8 mouse cellular contexts compared by ENCODE assay signal in genomic region chr3:41563997-41564396, GRCm38 (mm10). TPM values are rescaled to one million over a fixed set of nuclear protein-coding genes. Genes with fewer than 3 reads are reported as not detected.
DNase-seq lines count a peak whose midpoint lies in the region; ATAC-seq and TF ChIP-seq lines count a peak whose summit lies in the region.

No protein-coding gene starts in this region.

- H3K27ac ChIP-seq in kidney, embryonic 14.5 days (ENCODE audit: low read depth, low read length): peak overlapping the region; percentile 64
- peak overlapping the region; percentile 98 for H3K27ac ChIP-seq in heart, embryonic 15.5 days
- H3K27ac ChIP-seq in liver, embryonic 16.5 days (ENCODE audit: low read length): peak overlapping the region; percentile 97
- H3K27ac ChIP-seq in stomach, embryonic 16.5 days (ENCODE audit: low read length): peak overlapping the region; percentile 96

- H3K4me1 ChIP-seq in kidney, embryonic 14.5 days (ENCODE audit: control insufficient read depth, insufficient read depth, low read length): no peaks in the 10 kb centered on the region; the same call in 1 of the 2 replicates
- peaks cover 17% of the 10 kb centered on the region for H3K4me1 ChIP-seq in heart, embryonic 15.5 days (replicated peaks)
- peaks cover 23% of the 10 kb centered on the region for H3K4me1 ChIP-seq in liver, embryonic 16.5 days (ENCODE audit: control insufficient read depth, low read depth, low read length)
- 0 out of 2 replicates have a peak, but pooled peaks cover 5% of the 10 kb centered on the region for H3K4me1 ChIP-seq in stomach, embryonic 16.5 days (ENCODE audit: control insufficient read depth, insufficient read depth, low read length)

- ATAC-seq in kidney, embryonic 14.5 days (ENCODE audit: low FRiP score, low TSS enrichment): no peak
- ATAC-seq in heart, embryonic 15.5 days (replicated peaks; ENCODE audit: insufficient number of reproducible peaks, insufficient read depth, low FRiP score, low read depth): no peak
- ATAC-seq in liver, embryonic 16.5 days (ENCODE audit: low read depth): no peak
- no peak for ATAC-seq in stomach, embryonic 16.5 days (ENCODE audit: insufficient read depth, low FRiP score)

- H3K9ac ChIP-seq in kidney, embryonic 14.5 days (ENCODE audit: low read depth, low read length): peak overlapping the region; percentile 89
- peak overlapping the region; percentile 91 for H3K9ac ChIP-seq in heart, embryonic 15.5 days
- peak overlapping the region; percentile 93 for H3K9ac ChIP-seq in liver, embryonic 16.5 days (ENCODE audit: low read depth, low read length)
- peak overlapping the region; percentile 90 for H3K9ac ChIP-seq in stomach, embryonic 16.5 days (ENCODE audit: low read length)

- no peak for TF ChIP-seq CTCF in brain, embryonic 14.5 days (IDR thresholded peaks at IDR 0.05; ENCODE audit: borderline replicate concordance, extremely low read depth, insufficient read depth, insufficient read length)

- DNase-seq in kidney, postnatal 25 days: no peak
- DNase-seq in brain, embryonic 14.5 days (ENCODE audit: low read depth): peak; percentile 63
- no peak for DNase-seq in layer of hippocampus, adult 8-10 months (ENCODE audit: low spot score in 2 of 2)
- no peak for DNase-seq in right cerebral cortex, postnatal 36 days (ENCODE audit: low spot score in 2 of 2)

- no peaks in the 10 kb centered on the region for H3K36me3 ChIP-seq in kidney, embryonic 14.5 days (ENCODE audit: control insufficient read depth, insufficient read depth, low read length)
- no peaks in the 10 kb centered on the region for H3K36me3 ChIP-seq in heart, embryonic 15.5 days
- H3K36me3 ChIP-seq in liver, embryonic 16.5 days (ENCODE audit: control insufficient read depth, insufficient read depth): no peaks in the 10 kb centered on the region
- no peaks in the 10 kb centered on the region for H3K36me3 ChIP-seq in stomach, embryonic 16.5 days (ENCODE audit: control insufficient read depth, insufficient read depth, low read length)

- H3K4me3 ChIP-seq in kidney, embryonic 14.5 days (ENCODE audit: low read length): peak overlapping the region; percentile 60
- peak overlapping the region; percentile 89 for H3K4me3 ChIP-seq in heart, embryonic 15.5 days
- peak overlapping the region; percentile 84 for H3K4me3 ChIP-seq in liver, embryonic 16.5 days (ENCODE audit: low read depth, low read length)
- H3K4me3 ChIP-seq in stomach, embryonic 16.5 days (replicated peaks; ENCODE audit: low read length): peak overlapping the region; percentile 83

- no peaks in the 10 kb centered on the region for H3K9me3 ChIP-seq in kidney, embryonic 14.5 days (ENCODE audit: control insufficient read depth, low read length)
- no peaks in the 10 kb centered on the region for H3K9me3 ChIP-seq in heart, embryonic 15.5 days (replicated peaks)
- no peaks in the 10 kb centered on the region for H3K9me3 ChIP-seq in liver, embryonic 16.5 days (replicated peaks; ENCODE audit: control insufficient read depth, low read length)
- H3K9me3 ChIP-seq in stomach, embryonic 16.5 days (replicated peaks; ENCODE audit: control insufficient read depth, low read length): no peaks in the 10 kb centered on the region

- no peaks in the 10 kb centered on the region for H3K27me3 ChIP-seq in kidney, embryonic 14.5 days (ENCODE audit: control insufficient read depth, insufficient read depth, low read length)
- no peaks in the 10 kb centered on the region for H3K27me3 ChIP-seq in heart, embryonic 15.5 days
- no peaks in the 10 kb centered on the region for H3K27me3 ChIP-seq in liver, embryonic 16.5 days (ENCODE audit: control insufficient read depth, insufficient read depth, low read depth, low read length)
- H3K27me3 ChIP-seq in stomach, embryonic 16.5 days (ENCODE audit: control insufficient read depth, insufficient read depth, low read length): no peaks in the 10 kb centered on the region

- no peak for TF ChIP-seq POLR2A in brain, embryonic 14.5 days (IDR thresholded peaks at IDR 0.05; ENCODE audit: borderline replicate concordance, extremely low read depth, insufficient read depth, insufficient read length, poor library complexity, severe bottlenecking)

- H3K4me2 ChIP-seq in kidney, embryonic 14.5 days (replicated peaks; ENCODE audit: low read depth, low read length): peak overlapping the region; percentile 87
- peak overlapping the region; percentile 89 for H3K4me2 ChIP-seq in heart, embryonic 15.5 days
- peak overlapping the region; percentile 92 for H3K4me2 ChIP-seq in liver, embryonic 16.5 days (ENCODE audit: low read depth, low read length)
- H3K4me2 ChIP-seq in stomach, embryonic 16.5 days (ENCODE audit: low read depth, low read length): peak overlapping the region; percentile 89

- 0% methylated on average over 7 of the region's 7 CpGs for WGBS in kidney, embryonic 14.5 days
- WGBS in heart, embryonic 15.5 days: under 1% methylated on average over 7 of the region's 7 CpGs
- WGBS in liver, embryonic 16.5 days (ENCODE audit: insufficient replicate concordance): 0% methylated on average over 7 of the region's 7 CpGs
- WGBS in stomach, embryonic 16.5 days: 2% methylated on average over 7 of the region's 7 CpGs

RNA-seq across cellular contexts. Expression of gene Jade1, which starts 8.5 kb away (rescaled TPM):
- 14.6 and 22.1 TPM in 2 replicates for polyA plus RNA-seq in kidney, embryonic 14.5 days (2014; fragmentation: Nextera tagmentation; extraction: Ambion mirVana)
- polyA plus RNA-seq in brain, embryonic 14.5 days (2012; rRNA removed): 12.8 and 12.9 TPM in 2 replicates
- polyA plus RNA-seq in heart, embryonic 15.5 days (2015; fragmentation: Nextera tagmentation; extraction: Ambion mirVana): 15.9 and 16.0 TPM in 2 replicates
- polyA plus RNA-seq in liver, embryonic 16.5 days (2015; fragmentation: Nextera tagmentation; extraction: Ambion mirVana): 6.5 and 6.8 TPM in 2 replicates
- polyA plus RNA-seq in stomach, embryonic 16.5 days (2015; fragmentation: Nextera tagmentation; extraction: Ambion mirVana): 11.5 and 11.6 TPM in 2 replicates
- total RNA-seq in layer of hippocampus, adult 8-10 months (2022): 10 to 100 TPM; 32.3 to 41.8 (median 37.1) TPM
